Mouse (Mus musculus) limb, embryonic 11.5 days (tissue): ENCODE measurements around the gene Polr3b. TPM values are rescaled to one million over a fixed set of nuclear protein-coding genes. Genes with fewer than 3 reads are reported as not detected.

Experiments used
- ATAC-seq: fragments of 200-750 bp; cut with Nextera tagmentation; 2 replicates; pipeline ENCODE4 v1.8.0; 2017; ENCODE audit warnings: low read depth; ENCODE audit not compliant: insufficient number of reproducible peaks, low FRiP score, low TSS enrichment
- DNase-seq: peaks from one replicate; pipeline ENCODE4 v3.0.0-alpha.2; 2015; ENCODE audit warnings: low spot score
- H3K27ac ChIP-seq: fragments of 300-500 bp; sonication (generic); replicated peaks from 2 replicates; pipeline ENCODE4 v1.5.1; 2014; ENCODE audit warnings: low read depth, mild to moderate bottlenecking, low read length
- H3K27me3 ChIP-seq: fragments of 300-500 bp; sonication (generic); 2 replicates; pipeline ENCODE4 v1.6.1; 2014; ENCODE audit warnings: mild to moderate bottlenecking, low read length, mixed read lengths; ENCODE audit not compliant: control insufficient read depth, insufficient read depth
- H3K36me3 ChIP-seq: fragments of 300-500 bp; sonication (generic); 2 replicates; pipeline ENCODE4 v1.6.1; 2014; ENCODE audit warnings: mild to moderate bottlenecking, low read length, moderate library complexity, mixed read lengths; ENCODE audit not compliant: control insufficient read depth, insufficient read depth
- H3K4me1 ChIP-seq: fragments of 300-500 bp; sonication (generic); 2 replicates; pipeline ENCODE4 v1.6.1; 2014; ENCODE audit warnings: low read length, mixed read lengths; ENCODE audit not compliant: control insufficient read depth, insufficient read depth
- H3K4me2 ChIP-seq: fragments of 300-500 bp; sonication (generic); 2 replicates; pipeline ENCODE4 v1.6.1; 2014; ENCODE audit warnings: low read depth, mild to moderate bottlenecking, moderate library complexity; ENCODE audit not compliant: severe bottlenecking
- H3K4me3 ChIP-seq: fragments of 300-500 bp; sonication (generic); 2 replicates; pipeline ENCODE4 v1.5.1; 2014; ENCODE audit warnings: low read depth, low read length
- H3K9ac ChIP-seq: fragments of 300-500 bp; sonication (generic); 2 replicates; pipeline ENCODE4 v1.6.1; 2014; ENCODE audit warnings: mild to moderate bottlenecking, low read length
- H3K9me3 ChIP-seq: fragments of 300-500 bp; sonication (generic); 2 replicates; pipeline ENCODE4 v1.6.1; 2016; ENCODE audit warnings: low read length; ENCODE audit not compliant: control insufficient read depth
- WGBS: fragments of 180-500 bp; shearing (Covaris S2); extraction: QIAGEN DNeasy Blood & Tissue Kit; methylation state at CpG from one replicate; pipeline ENCODE4 v1.1.7; 2014; 5-methylcytosine and 5-hydroxymethylcytosine counted together
- polyA plus RNA-seq: library from polyadenylated mRNA; unstranded; fragments of >200 nt; fragmentation: Nextera tagmentation; extraction: Ambion mirVana; gene quantifications from 2 replicates; pipeline ENCODE4 v1.2.1, GENCODE M21; 2014

The Polr3b gene
- polyA plus RNA-seq, 1 experiment from 2014 or later, result 19.8 TPM

- no peak for DNase-seq
- H3K27ac ChIP-seq, result no peak overlapping the region
- H3K4me2 ChIP-seq, result no peak overlapping the region
- H3K4me3 ChIP-seq, result no peak overlapping the region
- no peaks in the 10 kb centered on the region for H3K36me3 ChIP-seq
- H3K27me3 ChIP-seq, result no peaks in the 10 kb centered on the region
- 74% methylated on average over 3 of the region's 3 CpGs for WGBS
- H3K9me3 ChIP-seq, result no peaks in the 10 kb centered on the region
- H3K4me1 ChIP-seq, result peaks cover 5% of the 10 kb centered on the region; the same call in 1 of the 2 replicates
- H3K9ac ChIP-seq, result no peak overlapping the region
- ATAC-seq, result no peak
Observed at GRCm38 (mm10) chr10:84615076-84615475, 7.0 kb upstream of the Polr3b start.

- ATAC-seq (no peak), DNase-seq (peak; percentile 63)
- H3K9me3 ChIP-seq, result no peaks in the 10 kb centered on the region
- no peak overlapping the region for H3K9ac ChIP-seq
- no peaks in the 10 kb centered on the region for H3K4me1 ChIP-seq
- no peak overlapping the region for H3K27ac ChIP-seq
- H3K27me3 ChIP-seq, result no peaks in the 10 kb centered on the region
- no peak overlapping the region for H3K4me2 ChIP-seq
- 65% methylated on average over 5 of the region's 5 CpGs for WGBS
- H3K36me3 ChIP-seq, result no peaks in the 10 kb centered on the region
- no peak overlapping the region for H3K4me3 ChIP-seq
Observed at GRCm38 (mm10) chr10:84631182-84631581, 9.1 kb downstream of the Polr3b start.

DNA sequence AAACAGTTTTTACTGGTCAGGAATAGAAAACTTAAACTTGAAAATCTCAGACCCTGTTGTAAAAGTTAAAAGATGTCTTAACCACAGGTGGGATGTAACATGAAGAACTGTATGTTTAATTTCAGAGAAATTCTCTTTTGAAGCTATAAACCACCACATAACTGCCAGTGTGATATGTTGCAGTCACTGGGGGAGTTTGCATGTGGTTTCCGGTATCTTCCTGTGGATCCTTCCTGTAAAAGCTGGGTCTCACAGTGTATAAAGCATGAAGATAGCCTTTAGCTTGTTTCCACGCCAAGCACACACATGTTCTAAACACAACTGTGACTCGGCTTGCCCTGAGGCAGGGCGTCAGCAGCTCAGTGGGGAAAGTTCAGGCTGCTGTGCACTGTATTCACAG, 9.9 kb downstream of the Polr3b start:
- Histone ChIP-seq H3K4me3 (no peak overlapping the region), H3K4me1 (no peaks in the 10 kb centered on the region), H3K27ac (no peak overlapping the region), H3K9ac (no peak overlapping the region), H3K27me3 (no peaks in the 10 kb centered on the region), H3K4me2 (no peak overlapping the region), H3K9me3 (no peaks in the 10 kb centered on the region), H3K36me3 (no peaks in the 10 kb centered on the region)
- ATAC-seq, result no peak
- DNase-seq, result no peak
- 95% methylated on average over 4 of the region's 4 CpGs for WGBS

DNA sequence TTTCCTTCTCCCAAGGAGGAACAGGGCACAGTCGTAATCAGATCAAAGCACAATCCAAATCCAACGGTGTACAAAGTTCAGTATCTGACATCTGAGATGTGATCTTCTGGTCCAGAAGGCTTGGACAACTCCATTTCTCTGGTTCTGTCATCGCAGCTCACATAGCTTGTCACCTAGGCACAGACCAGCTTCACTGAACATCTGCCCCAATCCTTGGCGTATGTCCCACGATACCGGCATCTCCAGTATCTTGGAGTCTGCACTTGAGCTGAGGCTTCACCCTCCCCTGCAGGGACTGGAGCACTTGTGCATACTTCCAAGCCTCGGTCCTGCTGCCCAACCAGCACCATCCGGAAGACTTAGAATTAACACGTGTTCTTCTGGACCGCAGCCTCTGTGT, 14.6 kb downstream of the Polr3b start:
- Histone ChIP-seq H3K4me1 (no peaks in the 10 kb centered on the region), H3K9me3 (no peaks in the 10 kb centered on the region), H3K27ac (no peak overlapping the region), H3K9ac (no peak overlapping the region), H3K4me2 (no peak overlapping the region), H3K27me3 (no peaks in the 10 kb centered on the region), H3K36me3 (no peaks in the 10 kb centered on the region; the same call in 1 of the 2 replicates), H3K4me3 (no peak overlapping the region)
- ATAC-seq, result no peak
- 93% methylated on average over 10 of the region's 10 CpGs for WGBS
- no peak for DNase-seq

DNA sequence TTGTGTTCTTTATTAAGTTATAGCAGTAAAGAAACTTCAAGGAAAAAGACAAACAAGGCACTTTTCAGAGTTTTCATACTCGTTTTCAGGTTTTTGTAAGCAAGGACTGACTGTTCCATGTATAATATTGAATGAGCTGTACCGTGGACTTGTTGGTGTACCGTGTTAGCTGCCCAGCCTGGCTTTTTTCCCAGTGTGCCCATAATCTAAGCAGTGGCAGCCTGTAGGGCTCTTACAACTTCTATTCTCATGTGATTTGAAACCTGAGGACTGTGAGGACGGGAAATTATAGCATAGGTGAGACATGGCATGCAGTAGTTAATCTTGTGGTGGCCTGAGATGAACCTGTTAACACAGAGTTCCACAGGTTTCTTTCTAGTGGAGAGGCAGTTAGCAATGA, 16.3 kb downstream of the Polr3b start:
- WGBS, result 83% methylated on average over 4 of the region's 4 CpGs
- no peak overlapping the region for H3K9ac ChIP-seq
- no peak overlapping the region for H3K4me2 ChIP-seq
- DNase-seq (no peak), ATAC-seq (no peak)
- no peaks in the 10 kb centered on the region; the same call in 1 of the 2 replicates for H3K36me3 ChIP-seq
- H3K4me1 ChIP-seq, result no peaks in the 10 kb centered on the region
- no peaks in the 10 kb centered on the region for H3K9me3 ChIP-seq
- H3K4me3 ChIP-seq, result no peak overlapping the region
- no peak overlapping the region for H3K27ac ChIP-seq
- no peaks in the 10 kb centered on the region for H3K27me3 ChIP-seq

DNA sequence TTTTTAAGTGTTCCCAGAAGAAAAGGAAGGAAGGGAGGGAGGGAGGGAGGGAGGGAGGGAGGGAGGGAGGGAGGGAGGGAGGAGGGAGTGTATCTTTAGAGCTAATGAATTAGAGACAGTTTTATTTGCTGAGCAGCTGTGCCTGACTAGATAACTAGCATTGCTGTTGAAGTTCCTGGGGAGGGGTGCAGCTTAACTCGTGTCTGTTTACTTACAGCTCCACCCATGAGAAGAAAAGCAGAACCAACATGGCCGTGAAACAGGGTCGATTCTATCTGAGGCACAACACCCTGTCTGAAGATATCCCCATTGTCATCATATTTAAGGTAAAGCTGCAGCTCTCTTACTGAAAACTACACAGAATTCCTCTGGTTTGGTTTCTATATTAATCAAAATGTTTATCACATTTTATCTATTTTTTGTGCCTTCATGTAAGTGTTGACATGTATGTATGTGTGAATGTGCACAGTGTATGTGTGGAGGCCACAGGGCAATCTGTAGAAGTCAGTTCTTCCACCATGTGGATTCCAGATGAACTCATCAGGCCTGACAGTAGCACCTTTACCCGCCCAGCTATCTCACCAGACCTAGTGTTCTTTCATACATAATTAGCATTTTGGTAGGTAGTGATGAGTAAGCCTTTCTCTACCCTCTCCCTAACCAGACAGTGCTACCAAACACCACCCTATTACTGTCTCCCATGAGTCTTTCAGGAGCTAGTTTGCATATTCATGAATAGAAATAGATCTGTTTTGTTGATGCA, 17.6 kb downstream of the Polr3b start:
- no peaks in the 10 kb centered on the region for H3K4me1 ChIP-seq
- WGBS, result 85% methylated on average over 4 of the region's 4 CpGs
- no peaks in the 10 kb centered on the region for H3K27me3 ChIP-seq
- H3K27ac ChIP-seq, result no peak overlapping the region
- DNase-seq (no peak), ATAC-seq (no peak)
- H3K4me3 ChIP-seq, result no peak overlapping the region
- H3K9me3 ChIP-seq, result no peaks in the 10 kb centered on the region
- no peak overlapping the region for H3K4me2 ChIP-seq
- no peaks in the 10 kb centered on the region; the same call in 1 of the 2 replicates for H3K36me3 ChIP-seq
- H3K9ac ChIP-seq, result no peak overlapping the region

GRCm38 (mm10) chr10:84640861-84641260, 18.8 kb downstream of the Polr3b start:
- Histone ChIP-seq H3K36me3 (no peaks in the 10 kb centered on the region; the same call in 1 of the 2 replicates), H3K4me3 (no peak overlapping the region), H3K27ac (no peak overlapping the region), H3K4me2 (no peak overlapping the region), H3K9ac (no peak overlapping the region), H3K4me1 (no peaks in the 10 kb centered on the region), H3K27me3 (no peaks in the 10 kb centered on the region), H3K9me3 (no peaks in the 10 kb centered on the region)
- ATAC-seq (no peak), DNase-seq (no peak)
- WGBS, result 94% methylated on average over 7 of the region's 7 CpGs

DNA sequence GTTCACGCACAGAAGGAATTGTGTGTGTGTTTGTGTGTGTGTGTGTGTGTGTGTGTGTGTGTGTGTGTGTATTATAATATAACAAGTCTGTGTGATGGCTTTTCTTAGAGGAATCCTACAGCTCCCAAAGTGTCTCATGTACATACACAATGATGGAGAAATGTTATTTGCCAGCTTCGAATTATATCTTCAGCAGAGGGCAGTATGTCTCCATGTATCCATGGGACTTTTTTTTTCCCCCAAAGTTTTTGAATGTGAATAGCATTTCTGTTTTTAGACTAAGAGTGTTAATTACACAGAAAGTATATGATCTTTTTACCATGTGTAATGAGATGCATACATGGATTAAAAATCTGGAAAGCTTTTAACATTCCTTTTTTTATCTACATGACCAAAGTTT, 19.5 kb downstream of the Polr3b start:
- Histone ChIP-seq H3K4me1 (no peaks in the 10 kb centered on the region), H3K9ac (no peak overlapping the region), H3K4me3 (no peak overlapping the region), H3K27ac (no peak overlapping the region), H3K36me3 (no peaks in the 10 kb centered on the region; the same call in 1 of the 2 replicates), H3K27me3 (no peaks in the 10 kb centered on the region), H3K9me3 (no peaks in the 10 kb centered on the region), H3K4me2 (no peak overlapping the region)
- no peak for DNase-seq
- WGBS, result 93% methylated on average over 2 of the region's 2 CpGs
- no peak for ATAC-seq

GRCm38 (mm10) chr10:84645940-84646339, 23.8 kb downstream of the Polr3b start:
- DNase-seq (no peak), ATAC-seq (no peak)
- WGBS, result 91% methylated on average over 8 of the region's 8 CpGs

More at GRCm38 (mm10) chr10:84645940-84646339, 23.8 kb downstream of the Polr3b start:
- H3K27ac ChIP-seq, result no peak overlapping the region
- no peak overlapping the region for H3K4me3 ChIP-seq
- peaks cover 2% of the 10 kb centered on the region; the same call in 1 of the 2 replicates for H3K36me3 ChIP-seq
- no peak overlapping the region for H3K9ac ChIP-seq
- H3K4me1 ChIP-seq, result no peaks in the 10 kb centered on the region
- H3K9me3 ChIP-seq, result no peaks in the 10 kb centered on the region
- no peak overlapping the region for H3K4me2 ChIP-seq
- H3K27me3 ChIP-seq, result no peaks in the 10 kb centered on the region
